Mouse (Mus musculus): ENCODE measurements around the gene Fam69a.

GRCm38 (mm10) chr5:107873330-107873729, 113.6 kb downstream of the Fam69a start:
- TF ChIP-seq CTCF (IDR thresholded peaks at IDR 0.05; ENCODE audit: low read depth) (no peak), EP300 (IDR thresholded peaks at IDR 0.05; ENCODE audit: low read depth) (no peak)

All from heart, postnatal 0 days (tissue).